Mouse (Mus musculus) intestine, embryonic 14.5 days (tissue): Measurements from ENCODE around the gene Tbc1d5. TPM values are rescaled to one million over a fixed set of nuclear protein-coding genes. Genes with fewer than 3 reads are reported as not detected.

Experiments
- ATAC-seq: fragments of 200-750 bp; cut with Nextera tagmentation; replicated peaks from 2 replicates; pipeline ENCODE4 v1.8.0; 2017; ENCODE audit warnings: low read depth, moderate number of reproducible peaks, moderate TSS enrichment, moderate library complexity; ENCODE audit not compliant: low FRiP score, low TSS enrichment
- DNase-seq: peaks from one replicate; pipeline ENCODE4 v3.0.0-alpha.2; 2018; ENCODE audit warnings: low spot score
- H3K27ac ChIP-seq: fragments of 300-500 bp; sonication (generic); 2 replicates; pipeline ENCODE4 v1.5.1; 2014; ENCODE audit warnings: low read depth, mild to moderate bottlenecking, control low read depth
- H3K27me3 ChIP-seq: fragments of 300-500 bp; sonication (generic); replicated peaks from 2 replicates; pipeline ENCODE4 v1.6.1; 2014; ENCODE audit warnings: low read length, control low read depth; ENCODE audit not compliant: control insufficient read depth, insufficient read depth
- H3K36me3 ChIP-seq: fragments of 300-500 bp; sonication (generic); 2 replicates; pipeline ENCODE4 v1.6.1; 2014; ENCODE audit warnings: low read length, control low read depth; ENCODE audit not compliant: control insufficient read depth, insufficient read depth
- H3K4me1 ChIP-seq: fragments of 300-500 bp; sonication (generic); replicated peaks from 2 replicates; pipeline ENCODE4 v1.6.1; 2014; ENCODE audit warnings: low read length, control low read depth, mixed read lengths; ENCODE audit not compliant: control insufficient read depth, insufficient read depth
- H3K4me2 ChIP-seq: fragments of 300-500 bp; sonication (generic); 2 replicates; pipeline ENCODE4 v1.6.1; 2014; ENCODE audit warnings: low read length
- H3K4me3 ChIP-seq: fragments of 300-500 bp; sonication (generic); 2 replicates; pipeline ENCODE4 v1.5.1; 2014; ENCODE audit warnings: low read depth, low read length, control low read depth, mixed read lengths
- H3K9ac ChIP-seq: fragments of 300-500 bp; sonication (generic); 2 replicates; pipeline ENCODE4 v1.6.1; 2014; ENCODE audit warnings: mild to moderate bottlenecking, low read length
- H3K9me3 ChIP-seq: fragments of 300-500 bp; sonication (generic); 2 replicates; pipeline ENCODE4 v1.6.1; 2016; ENCODE audit warnings: low read length, control low read depth; ENCODE audit not compliant: control insufficient read depth
- WGBS: fragments of 180-500 bp; shearing (Covaris S2); extraction: QIAGEN DNeasy Blood & Tissue Kit; methylation state at CpG from one replicate; pipeline ENCODE4 v1.1.7; 2014; 5-methylcytosine and 5-hydroxymethylcytosine counted together
- polyA plus RNA-seq: library from polyadenylated mRNA; unstranded; fragments of >200 nt; fragmentation: Nextera tagmentation; extraction: Ambion mirVana; gene quantifications from 2 replicates; pipeline ENCODE4 v1.2.1, GENCODE M21; 2014

The Tbc1d5 gene
- polyA plus RNA-seq: 12.0 and 12.2 TPM in 2 replicates

GRCm38 (mm10) chr17:51179195-51179953, at the start of gene Tbc1d5:
Tbc1d5 (minus strand) TSS chr17:51179352.
- WGBS: 3% methylated on average over 54 of the region's 54 CpGs
- peak within 1 kb of the TSS; percentile 51 for H3K4me2 ChIP-seq
- ATAC-seq (peak; percentile 99), DNase-seq (peak; percentile 95)
- peak within 1 kb of the TSS; percentile 98 for H3K27ac ChIP-seq
- H3K27me3 ChIP-seq: no peaks in the 10 kb centered on the region
- no peaks in the 10 kb centered on the region for H3K9me3 ChIP-seq
- H3K9ac ChIP-seq: peak within 1 kb of the TSS; percentile 93
- peak within 1 kb of the TSS; percentile 66 for H3K4me3 ChIP-seq
- H3K4me1 ChIP-seq: peaks cover 4% of the 10 kb centered on the region; the same call in 1 of the 2 replicates
- no peaks in the 10 kb centered on the region for H3K36me3 ChIP-seq

- DNase-seq (no peak), ATAC-seq (no peak)
- no peaks in the 10 kb centered on the region for H3K27me3 ChIP-seq
- no peaks in the 10 kb centered on the region for H3K4me1 ChIP-seq
- no peak overlapping the region for H3K9ac ChIP-seq
- no peak overlapping the region for H3K27ac ChIP-seq
- WGBS: 92% methylated on average over 1 of the region's 1 CpGs
- H3K9me3 ChIP-seq: no peaks in the 10 kb centered on the region
- H3K4me3 ChIP-seq: no peak overlapping the region
- no peaks in the 10 kb centered on the region for H3K36me3 ChIP-seq
- H3K4me2 ChIP-seq: no peak overlapping the region
Observed at GRCm38 (mm10) chr17:51226056-51226455, 46.9 kb upstream of the Tbc1d5 start.

GRCm38 (mm10) chr17:51223152-51223551, 44.0 kb upstream of the Tbc1d5 start:
- DNase-seq (no peak), ATAC-seq (no peak)
- 45% methylated on average over 4 of the region's 4 CpGs for WGBS
- Histone ChIP-seq H3K4me1 (no peaks in the 10 kb centered on the region), H3K4me3 (no peak overlapping the region), H3K9ac (no peak overlapping the region), H3K36me3 (no peaks in the 10 kb centered on the region), H3K4me2 (no peak overlapping the region), H3K27ac (no peak overlapping the region), H3K27me3 (no peaks in the 10 kb centered on the region), H3K9me3 (no peaks in the 10 kb centered on the region)

- no peak for DNase-seq
- H3K4me3 ChIP-seq: no peak overlapping the region
- H3K36me3 ChIP-seq: no peaks in the 10 kb centered on the region
- no peaks in the 10 kb centered on the region for H3K4me1 ChIP-seq
- no peaks in the 10 kb centered on the region for H3K9me3 ChIP-seq
- 56% methylated on average over 7 of the region's 7 CpGs for WGBS
- no peak for ATAC-seq
- no peak overlapping the region for H3K4me2 ChIP-seq
- H3K27ac ChIP-seq: no peak overlapping the region
- H3K27me3 ChIP-seq: no peaks in the 10 kb centered on the region
- H3K9ac ChIP-seq: no peak overlapping the region
Observed at GRCm38 (mm10) chr17:51221075-51221474, 41.9 kb upstream of the Tbc1d5 start.

- no peak overlapping the region for H3K4me2 ChIP-seq
- no peak overlapping the region for H3K9ac ChIP-seq
- ATAC-seq (no peak), DNase-seq (no peak)
- no peaks in the 10 kb centered on the region for H3K9me3 ChIP-seq
- WGBS: 90% methylated on average over 3 of the region's 3 CpGs
- H3K27ac ChIP-seq: no peak overlapping the region
- no peaks in the 10 kb centered on the region for H3K4me1 ChIP-seq
- H3K4me3 ChIP-seq: no peak overlapping the region
- H3K36me3 ChIP-seq: no peaks in the 10 kb centered on the region
- no peaks in the 10 kb centered on the region for H3K27me3 ChIP-seq
Observed at GRCm38 (mm10) chr17:51219897-51220296, 40.7 kb upstream of the Tbc1d5 start.

- Histone ChIP-seq H3K9me3 (no peaks in the 10 kb centered on the region), H3K9ac (no peak overlapping the region), H3K27me3 (no peaks in the 10 kb centered on the region), H3K36me3 (no peaks in the 10 kb centered on the region), H3K4me2 (no peak overlapping the region), H3K4me3 (no peak overlapping the region), H3K4me1 (no peaks in the 10 kb centered on the region), H3K27ac (no peak overlapping the region)
- no peak for ATAC-seq
- no peak for DNase-seq
- 92% methylated on average over 6 of the region's 6 CpGs for WGBS
Observed at GRCm38 (mm10) chr17:51216426-51216825, 37.3 kb upstream of the Tbc1d5 start.

- no peak overlapping the region for H3K27ac ChIP-seq
- H3K9me3 ChIP-seq: no peaks in the 10 kb centered on the region
- ATAC-seq (no peak), DNase-seq (no peak)
- H3K36me3 ChIP-seq: no peaks in the 10 kb centered on the region
- no peak overlapping the region for H3K9ac ChIP-seq
- 83% methylated on average over 2 of the region's 2 CpGs for WGBS
- H3K27me3 ChIP-seq: no peaks in the 10 kb centered on the region
- H3K4me1 ChIP-seq: no peaks in the 10 kb centered on the region
- H3K4me3 ChIP-seq: no peak overlapping the region
- H3K4me2 ChIP-seq: no peak overlapping the region
Observed at GRCm38 (mm10) chr17:51209565-51209964, 30.4 kb upstream of the Tbc1d5 start.

GRCm38 (mm10) chr17:51204643-51205042, 25.5 kb upstream of the Tbc1d5 start:
- Histone ChIP-seq H3K36me3 (no peaks in the 10 kb centered on the region), H3K4me1 (no peaks in the 10 kb centered on the region), H3K9me3 (no peaks in the 10 kb centered on the region), H3K4me2 (no peak overlapping the region), H3K27ac (no peak overlapping the region), H3K4me3 (no peak overlapping the region), H3K27me3 (no peaks in the 10 kb centered on the region), H3K9ac (no peak overlapping the region)
- ATAC-seq (no peak), DNase-seq (no peak)
- WGBS: 73% methylated on average over 2 of the region's 2 CpGs

- Histone ChIP-seq H3K4me2 (no peak overlapping the region), H3K27me3 (no peaks in the 10 kb centered on the region), H3K4me3 (no peak overlapping the region), H3K27ac (no peak overlapping the region), H3K36me3 (no peaks in the 10 kb centered on the region), H3K9ac (no peak overlapping the region), H3K4me1 (no peaks in the 10 kb centered on the region), H3K9me3 (no peaks in the 10 kb centered on the region)
- DNase-seq: no peak
- no peak for ATAC-seq
- 85% methylated on average over 2 of the region's 2 CpGs for WGBS
Observed at GRCm38 (mm10) chr17:51195561-51195960, 16.4 kb upstream of the Tbc1d5 start.
